In the genomic region with DNA sequence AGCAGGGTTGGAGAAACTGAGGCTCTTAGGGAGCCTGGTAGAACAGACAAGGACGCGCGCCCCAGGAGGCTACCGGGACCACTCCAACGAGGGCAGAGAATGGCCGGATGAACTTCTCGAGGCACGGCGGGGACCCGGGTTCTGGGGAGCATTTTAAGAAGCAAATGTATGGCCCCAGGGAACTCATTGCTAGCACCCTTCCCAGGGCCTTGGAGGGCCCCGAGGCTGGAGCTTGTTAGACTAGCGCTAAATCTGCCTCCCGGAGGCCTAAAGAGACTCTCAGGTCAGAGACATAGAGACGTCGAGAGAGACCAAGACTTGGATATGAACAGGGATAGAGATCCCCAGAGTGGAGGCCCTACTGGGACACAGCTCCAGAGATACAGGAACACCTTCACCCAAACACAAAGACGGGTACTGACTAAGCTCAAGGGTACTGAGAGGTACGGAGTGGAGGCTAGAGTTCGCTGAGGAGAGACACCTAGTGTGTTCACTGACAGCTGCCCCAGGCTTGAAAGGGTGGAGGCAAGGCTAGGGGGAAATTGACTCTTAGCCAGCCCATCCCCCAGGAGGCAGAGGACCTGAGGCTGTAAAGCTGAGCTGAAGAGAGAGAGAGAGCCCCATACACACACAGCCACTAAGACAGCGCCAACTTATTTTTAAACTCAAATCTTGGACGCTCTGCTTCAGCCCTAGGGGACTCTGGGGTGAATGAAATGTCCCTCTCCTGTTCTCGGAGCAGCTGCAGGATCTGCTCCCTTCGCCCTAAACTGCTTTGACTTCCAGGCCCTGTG, we compare ENCODE assay signal across 8 mouse cellular contexts. TPM values are rescaled to one million over a fixed set of nuclear protein-coding genes. Genes with fewer than 3 reads are reported as not detected.
DNase-seq lines count a peak whose midpoint lies in the region; ATAC-seq and TF ChIP-seq lines count a peak whose summit lies in the region.

No protein-coding gene starts in this region.

- no peak for TF ChIP-seq CTCF in spleen, adult 2 months (IDR thresholded peaks at IDR 0.05; ENCODE audit: extremely low read depth, insufficient read depth, insufficient read length, insufficient replicate concordance)

- H3K36me3 ChIP-seq in spleen, adult 2 months (ENCODE audit: control insufficient read depth, insufficient read depth, low read length), result no peaks in the 10 kb centered on the region
- peaks cover 8% of the 10 kb centered on the region for H3K36me3 ChIP-seq in heart, embryonic 13.5 days
- H3K36me3 ChIP-seq in liver, embryonic 11.5 days (ENCODE audit: control insufficient read depth, insufficient read depth, low read length), result no peaks in the 10 kb centered on the region; the same call in 1 of the 2 replicates
- H3K36me3 ChIP-seq in neural tube, embryonic 15.5 days, result no peaks in the 10 kb centered on the region

- peak in 1 of 2 experiments; percentile 35 for DNase-seq in spleen, adult 2 months (ENCODE audit: low read depth in 1 of 2, low spot score in 2 of 2)
- no peak for DNase-seq in spleen, postnatal 14 days (ENCODE audit: low spot score in 2 of 2)
- peak; percentile 57 for DNase-seq in embryo, embryonic 11 days
- peak; percentile 62 for DNase-seq in liver, embryonic 11.5 days (ENCODE audit: low spot score)
- no peak for DNase-seq in cerebellum, postnatal 36 days
- no peak for DNase-seq in layer of hippocampus, adult 11-12 months (ENCODE audit: low spot score)

- no peak for TF ChIP-seq POLR2A in spleen, adult 2 months (IDR thresholded peaks at IDR 0.05; ENCODE audit: low read depth, low read length)

- H3K27ac ChIP-seq in spleen, adult 2 months (ENCODE audit: insufficient read depth, low read length), result peak overlapping the region; percentile 63
- H3K27ac ChIP-seq in heart, embryonic 13.5 days (replicated peaks), result peak overlapping the region; percentile 85
- H3K27ac ChIP-seq in liver, embryonic 11.5 days (ENCODE audit: low read depth, low read length), result peak overlapping the region; percentile 75
- H3K27ac ChIP-seq in neural tube, embryonic 15.5 days (replicated peaks), result peak overlapping the region; percentile 67

- WGBS in spleen, adult 2 months, result 9% methylated on average over 22 of the region's 22 CpGs
- 2% methylated on average over 22 of the region's 22 CpGs for WGBS in heart, embryonic 13.5 days
- 3% methylated on average over 22 of the region's 22 CpGs for WGBS in liver, embryonic 11.5 days
- 3% methylated on average over 22 of the region's 22 CpGs for WGBS in neural tube, embryonic 15.5 days

- no peak for ATAC-seq in heart, embryonic 13.5 days (ENCODE audit: extremely low read depth, insufficient number of reproducible peaks, low FRiP score, low TSS enrichment)
- 0 out of 2 replicates have a peak, but pooled peaks have one; percentile 8 for ATAC-seq in liver, embryonic 11.5 days (replicated peaks; ENCODE audit: low FRiP score)
- peak; percentile 16; the same call in 1 of the 2 replicates for ATAC-seq in neural tube, embryonic 15.5 days (ENCODE audit: low FRiP score)

- peak overlapping the region; percentile 94 for H3K4me2 ChIP-seq in heart, embryonic 13.5 days
- peak overlapping the region; percentile 98 for H3K4me2 ChIP-seq in liver, embryonic 11.5 days
- H3K4me2 ChIP-seq in neural tube, embryonic 15.5 days, result peak overlapping the region; percentile 99

- H3K4me1 ChIP-seq in spleen, adult 2 months (ENCODE audit: control insufficient read depth, insufficient read depth, insufficient read length), result peaks cover 30% of the 10 kb centered on the region
- H3K4me1 ChIP-seq in heart, embryonic 13.5 days, result peaks cover 58% of the 10 kb centered on the region
- H3K4me1 ChIP-seq in liver, embryonic 11.5 days (replicated peaks; ENCODE audit: control insufficient read depth, insufficient read depth, low read length), result peaks cover 52% of the 10 kb centered on the region
- H3K4me1 ChIP-seq in neural tube, embryonic 15.5 days, result peaks cover 35% of the 10 kb centered on the region

- no peaks in the 10 kb centered on the region for H3K27me3 ChIP-seq in spleen, adult 2 months (ENCODE audit: control insufficient read depth, insufficient read depth, low read length)
- peaks cover 2% of the 10 kb centered on the region for H3K27me3 ChIP-seq in heart, embryonic 13.5 days (replicated peaks)
- no peaks in the 10 kb centered on the region for H3K27me3 ChIP-seq in liver, embryonic 11.5 days (replicated peaks; ENCODE audit: control insufficient read depth, insufficient read depth, low read length)
- peaks cover 34% of the 10 kb centered on the region for H3K27me3 ChIP-seq in neural tube, embryonic 15.5 days (replicated peaks)

- no peaks in the 10 kb centered on the region for H3K9me3 ChIP-seq in heart, embryonic 13.5 days
- H3K9me3 ChIP-seq in liver, embryonic 11.5 days (ENCODE audit: control insufficient read depth, low read length), result no peaks in the 10 kb centered on the region
- H3K9me3 ChIP-seq in neural tube, embryonic 15.5 days (replicated peaks), result no peaks in the 10 kb centered on the region

- H3K4me3 ChIP-seq in spleen, adult 2 months (ENCODE audit: extremely low read depth, insufficient read depth, insufficient read length), result peak overlapping the region; percentile 74
- peak overlapping the region; percentile 91 for H3K4me3 ChIP-seq in heart, embryonic 13.5 days
- H3K4me3 ChIP-seq in liver, embryonic 11.5 days (ENCODE audit: low read depth, low read length), result peak overlapping the region; percentile 91
- peak overlapping the region; percentile 60 for H3K4me3 ChIP-seq in neural tube, embryonic 15.5 days (replicated peaks)

- peak overlapping the region; percentile 98 for H3K9ac ChIP-seq in heart, embryonic 13.5 days
- H3K9ac ChIP-seq in liver, embryonic 11.5 days (ENCODE audit: low read depth, low read length), result peak overlapping the region; percentile 90
- peak overlapping the region; percentile 67 for H3K9ac ChIP-seq in neural tube, embryonic 15.5 days (replicated peaks)

RNA-seq across cellular contexts. Expression of a gene that starts 0.7 kb away (rescaled TPM):
- polyA plus RNA-seq in spleen, adult 2 months (2012; rRNA removed), result 19.4 and 25.0 TPM in 2 replicates
- 6.7 and 7.4 TPM in 2 replicates for polyA plus RNA-seq in heart, embryonic 13.5 days (2015; fragmentation: Nextera tagmentation; extraction: Ambion mirVana)
- polyA plus RNA-seq in liver, embryonic 11.5 days (2014; fragmentation: Nextera tagmentation; extraction: Ambion mirVana), result 5.1 and 6.8 TPM in 2 replicates
- 1.8 and 3.3 TPM in 2 replicates for polyA plus RNA-seq in neural tube, embryonic 15.5 days (2015; fragmentation: Nextera tagmentation; extraction: Ambion mirVana)

RNA-seq across cellular contexts. Expression of a gene that starts 7.8 kb away (rescaled TPM):
- 3.0 and 3.4 TPM in 2 replicates for polyA plus RNA-seq in spleen, adult 2 months (2012; rRNA removed)
- 48.9 and 50.6 TPM in 2 replicates for polyA plus RNA-seq in heart, embryonic 13.5 days (2015; fragmentation: Nextera tagmentation; extraction: Ambion mirVana)
- polyA plus RNA-seq in liver, embryonic 11.5 days (2014; fragmentation: Nextera tagmentation; extraction: Ambion mirVana), result 73.3 and 80.5 TPM in 2 replicates
- 41.4 and 47.8 TPM in 2 replicates for polyA plus RNA-seq in neural tube, embryonic 15.5 days (2015; fragmentation: Nextera tagmentation; extraction: Ambion mirVana)

RNA-seq across cellular contexts. Expression of a gene that starts 13.3 kb away (rescaled TPM):
- 8.6 and 8.8 TPM in 2 replicates for polyA plus RNA-seq in spleen, adult 2 months (2012; rRNA removed)
- 92.4 and 96.2 TPM in 2 replicates for polyA plus RNA-seq in heart, embryonic 13.5 days (2015; fragmentation: Nextera tagmentation; extraction: Ambion mirVana)
- polyA plus RNA-seq in liver, embryonic 11.5 days (2014; fragmentation: Nextera tagmentation; extraction: Ambion mirVana), result 172 and 182 TPM in 2 replicates
- 88.4 and 105 TPM in 2 replicates for polyA plus RNA-seq in neural tube, embryonic 15.5 days (2015; fragmentation: Nextera tagmentation; extraction: Ambion mirVana)

RNA-seq across cellular contexts. Expression of a gene that starts 40.4 kb away (rescaled TPM):
- polyA plus RNA-seq in spleen, adult 2 months (2012; rRNA removed), result 31.3 and 33.4 TPM in 2 replicates
- 14.1 and 17.6 TPM in 2 replicates for polyA plus RNA-seq in heart, embryonic 13.5 days (2015; fragmentation: Nextera tagmentation; extraction: Ambion mirVana)
- polyA plus RNA-seq in liver, embryonic 11.5 days (2014; fragmentation: Nextera tagmentation; extraction: Ambion mirVana), result 58.2 and 63.3 TPM in 2 replicates
- 20.6 and 24.9 TPM in 2 replicates for polyA plus RNA-seq in neural tube, embryonic 15.5 days (2015; fragmentation: Nextera tagmentation; extraction: Ambion mirVana)

RNA-seq across cellular contexts. Expression of a gene that starts 44.6 kb away (rescaled TPM):
- 0.02 and 0.06 TPM in 2 replicates for polyA plus RNA-seq in spleen, adult 2 months (2012; rRNA removed)
- 0.15 and 0.28 TPM in 2 replicates for polyA plus RNA-seq in heart, embryonic 13.5 days (2015; fragmentation: Nextera tagmentation; extraction: Ambion mirVana)
- polyA plus RNA-seq in liver, embryonic 11.5 days (2014; fragmentation: Nextera tagmentation; extraction: Ambion mirVana), result 0.16 and 0.21 TPM in 2 replicates
- polyA plus RNA-seq in neural tube, embryonic 15.5 days (2015; fragmentation: Nextera tagmentation; extraction: Ambion mirVana), result 4.7 and 6.8 TPM in 2 replicates

Comparison
In these comparisons a context has a peak if more than half of its experiments do, and no peak if none do; other contexts are left out.
1. DNase-seq: peak in embryo, embryonic 11 days (single experiment) and liver, embryonic 11.5 days (single experiment); none in spleen, postnatal 14 days (0 of 2), cerebellum, postnatal 36 days (0 of 2) and layer of hippocampus, adult 11-12 months (single experiment).
2. Peak in every context shown above with its lines, with median percentiles within 50 percentile points of each other: H3K27ac ChIP-seq, H3K4me3 ChIP-seq, H3K4me2 ChIP-seq and H3K9ac ChIP-seq.